Mouse (Mus musculus): ENCODE measurements at regions not wholly inside any gene's neighbourhood (a gene's known extent, or its start where the extent isn't known, plus 50 kb on each side); places are given as distances from the start of the nearest gene placed in this dataset.

DNA sequence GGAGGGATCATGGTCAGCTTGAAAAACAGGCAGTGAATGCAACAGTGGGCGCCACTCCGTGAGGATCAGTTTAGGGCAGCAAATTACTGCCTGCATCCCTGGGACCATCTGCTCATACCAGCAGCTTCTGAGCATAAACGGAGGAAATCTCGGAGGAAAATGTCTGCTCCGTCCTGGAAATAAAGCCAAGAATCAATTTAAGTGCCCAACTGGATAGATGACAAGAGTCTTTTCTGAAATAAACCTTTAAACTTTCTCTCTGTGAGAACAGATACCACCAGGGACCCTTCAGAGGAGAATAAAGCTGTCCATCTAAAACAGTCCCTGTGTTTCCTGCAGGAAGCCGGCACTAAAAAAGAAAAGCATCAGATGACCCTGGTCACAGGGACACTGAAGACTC is 688.5 kb downstream of the Pdcd6ip start:
- TF ChIP-seq CTCF (IDR thresholded peaks at IDR 0.05; ENCODE audit: low read depth) (no peak), EP300 (optimal IDR thresholded peaks at IDR 0.05) (no peak)

Measured in stomach, postnatal 0 days (tissue).